Mouse (Mus musculus) ovary, postnatal 36 days (tissue): ENCODE measurements around the gene Decr2.
A peak's percentile ranks its signal among the peaks of the same experiment; 100 is the strongest.
"Not testable (repeated sequence)": the region's sequence is repeated elsewhere in the genome, so short reads cannot be mapped to it uniquely, and the experiment has no call there.

Source experiments
- DNase-seq: peaks from one replicate; pipeline ENCODE4 v3.0.0; 2022; ENCODE audit warnings: low spot score, mixed read lengths

The Decr2 gene

DNA sequence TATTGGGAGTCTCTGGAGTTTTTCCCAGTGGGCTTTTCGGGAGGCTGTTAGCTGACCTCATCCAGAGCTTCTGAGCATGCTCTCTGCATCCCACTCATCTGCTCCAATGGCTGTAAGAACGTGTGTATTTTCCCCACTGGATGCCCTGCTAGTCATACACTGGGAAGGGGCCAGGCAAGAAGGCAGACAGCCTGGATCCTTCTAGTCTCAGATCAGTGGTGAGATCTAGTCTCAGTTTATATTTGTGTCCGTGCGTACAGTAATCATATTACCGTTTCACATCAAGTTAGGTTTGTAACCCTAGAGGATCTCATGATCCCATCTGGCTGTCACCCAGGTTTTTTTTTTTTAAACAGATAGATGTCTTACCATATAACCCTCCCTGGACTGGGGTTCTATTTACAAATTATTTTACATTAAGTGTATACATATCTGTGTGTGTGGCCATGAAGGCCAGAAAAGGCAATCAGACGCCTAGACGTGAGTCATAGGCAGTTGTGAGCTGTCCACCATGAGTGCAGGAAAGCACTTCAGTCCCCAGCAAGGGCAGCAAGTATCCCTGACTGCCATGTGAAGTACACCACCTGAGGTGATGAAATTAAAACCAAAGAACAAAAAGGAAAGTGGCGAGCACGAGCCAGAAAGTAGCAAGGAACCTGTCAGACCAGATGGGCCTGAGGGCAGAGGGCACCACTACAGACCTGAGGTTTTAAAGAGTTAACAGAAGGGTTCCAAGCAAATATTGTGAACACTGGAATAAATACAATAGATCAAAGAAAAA lies 32.2 kb downstream of the Decr2 start:
- DNase-seq: no peak

GRCm38 (mm10) chr17:26057278-26057677 lies 32.9 kb downstream of the Decr2 start:
- no peak for DNase-seq

DNA sequence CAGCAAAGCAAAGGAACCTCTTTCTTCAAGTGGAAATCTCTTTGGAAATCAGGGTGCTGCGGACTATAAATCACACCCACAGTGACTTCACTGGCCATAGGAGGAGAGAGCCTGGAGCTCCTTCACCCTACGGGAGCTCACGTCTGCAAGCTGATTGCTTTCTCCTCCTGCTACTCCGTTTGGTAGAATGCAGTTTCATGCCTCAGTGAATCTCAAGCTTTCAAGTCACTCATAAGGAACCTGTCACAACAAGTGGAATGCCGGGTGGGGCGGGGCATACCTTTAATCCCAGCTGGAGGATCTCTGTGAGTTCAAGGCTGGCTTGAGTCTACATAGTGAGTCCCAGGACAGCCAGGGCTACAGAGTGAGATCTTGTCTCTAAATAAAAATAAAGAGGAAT lies 35.0 kb downstream of the Decr2 start:
- no peak for DNase-seq

GRCm38 (mm10) chr17:26054133-26054845 lies 35.8 kb downstream of the Decr2 start:
- no peak for DNase-seq

DNA sequence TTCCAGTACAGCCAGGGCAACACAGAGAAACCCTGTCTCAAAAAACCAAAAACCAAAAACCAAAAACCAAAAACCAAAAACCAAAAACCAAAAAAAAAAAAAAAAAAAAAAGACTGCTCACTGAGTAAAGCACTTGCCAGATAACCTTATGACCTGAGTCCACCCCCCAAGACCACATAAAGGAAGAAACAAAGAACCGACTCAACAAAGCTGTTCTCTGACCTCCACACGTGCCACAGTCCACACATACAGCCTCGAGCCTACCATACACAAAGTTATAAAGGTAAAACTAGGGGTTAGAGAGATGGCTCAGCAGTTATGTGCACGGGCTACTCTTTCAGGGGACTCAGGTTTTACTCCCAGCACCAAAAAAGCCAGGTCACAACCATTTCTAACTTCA lies 37.4 kb downstream of the Decr2 start:
- DNase-seq: no peak

GRCm38 (mm10) chr17:26052074-26052473 lies 38.1 kb downstream of the Decr2 start:
- DNase-seq: no peak

DNA sequence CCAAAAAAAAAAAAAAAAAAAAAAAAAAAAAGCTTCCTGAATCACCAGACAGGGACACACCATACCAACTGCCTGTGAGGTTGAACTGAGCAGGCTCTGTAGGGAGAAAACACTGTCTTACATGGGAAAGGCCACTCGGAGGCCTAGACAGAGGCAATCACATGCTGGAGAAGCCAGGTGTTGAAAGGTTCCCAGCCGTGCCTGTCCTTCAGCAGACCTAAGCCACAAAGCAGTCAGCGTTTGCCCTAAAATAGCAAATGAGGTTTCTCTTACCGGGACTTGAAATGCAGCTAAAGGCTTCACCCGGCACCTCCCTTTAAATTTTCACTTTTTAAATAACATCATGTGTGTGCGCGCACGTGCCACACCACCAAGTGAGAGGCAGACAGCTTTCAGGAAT lies 42.0 kb downstream of the Decr2 start:
- DNase-seq: no peak

- no peak for DNase-seq
Measured at GRCm38 (mm10) chr17:26046253-26046997, 43.7 kb downstream of the Decr2 start.

- DNase-seq: no peak
Measured at GRCm38 (mm10) chr17:26045285-26045684, 44.9 kb downstream of the Decr2 start.

- DNase-seq: peak; percentile 68
Measured at GRCm38 (mm10) chr17:26043249-26043636, 46.9 kb downstream of the Decr2 start.

DNA sequence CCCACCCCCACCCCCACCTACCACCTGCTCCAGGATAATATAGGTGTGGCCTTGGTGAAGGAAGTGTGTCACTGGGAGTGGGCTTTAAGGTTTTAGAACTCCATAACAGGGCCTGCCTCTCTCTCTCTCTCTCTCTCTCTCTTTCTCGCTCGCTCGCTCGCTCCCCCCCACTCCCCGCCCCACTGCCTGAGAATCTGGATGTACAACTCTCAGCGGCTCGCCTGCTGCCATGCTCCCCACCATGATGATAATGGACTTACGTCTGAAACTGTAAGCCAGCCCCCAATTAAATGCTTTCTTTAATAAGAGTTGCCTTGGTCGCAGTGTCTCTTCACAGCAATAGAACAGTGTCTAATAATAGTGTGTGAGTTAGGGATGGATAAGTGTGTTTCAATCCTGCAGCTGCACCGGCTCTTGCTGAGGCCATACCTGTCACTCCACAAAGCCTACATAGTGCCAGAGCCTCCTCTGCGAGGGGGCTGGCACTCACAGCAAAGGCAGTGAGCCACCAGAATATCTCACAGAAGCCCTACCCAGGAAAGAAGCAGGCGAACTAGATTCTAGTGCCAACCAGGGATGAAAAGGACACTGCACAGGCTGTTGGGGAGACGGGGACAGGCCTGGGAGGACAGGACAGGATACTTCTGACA lies 47.4 kb downstream of the Decr2 start:
- DNase-seq: no peak

DNA sequence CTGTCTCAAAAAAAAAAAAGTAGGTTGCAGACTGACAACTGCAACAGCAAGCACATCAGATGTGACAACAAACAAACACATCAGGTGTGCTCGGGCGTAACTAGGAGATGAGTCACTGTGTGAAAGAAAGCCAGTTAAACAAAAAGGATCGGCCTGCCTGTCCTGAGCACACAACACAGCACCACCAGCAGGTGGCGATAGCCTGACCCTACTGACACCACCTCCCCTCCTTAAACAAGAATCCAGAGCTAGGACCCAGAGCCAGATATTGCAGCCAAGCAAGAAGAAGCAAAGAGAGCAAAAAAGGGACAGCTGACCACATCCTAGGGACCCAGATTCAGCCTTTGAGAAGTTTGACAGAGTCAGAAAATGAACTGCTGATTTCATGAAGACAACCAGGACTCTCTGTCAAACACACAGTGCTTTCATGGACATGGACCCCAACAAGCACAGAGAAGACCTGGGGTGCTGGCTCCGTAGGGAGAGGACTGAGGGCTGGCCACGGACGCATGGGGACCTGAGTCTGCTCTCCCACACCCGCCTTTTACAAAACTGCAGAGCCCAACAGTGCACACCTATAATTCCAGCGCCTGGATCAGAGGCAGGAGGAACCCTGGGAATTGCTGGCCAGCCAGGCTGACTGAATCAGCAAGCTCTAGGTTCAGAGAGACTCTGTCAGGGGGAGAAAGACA lies 48.9 kb downstream of the Decr2 start:
- DNase-seq: peak; percentile 39

DNA sequence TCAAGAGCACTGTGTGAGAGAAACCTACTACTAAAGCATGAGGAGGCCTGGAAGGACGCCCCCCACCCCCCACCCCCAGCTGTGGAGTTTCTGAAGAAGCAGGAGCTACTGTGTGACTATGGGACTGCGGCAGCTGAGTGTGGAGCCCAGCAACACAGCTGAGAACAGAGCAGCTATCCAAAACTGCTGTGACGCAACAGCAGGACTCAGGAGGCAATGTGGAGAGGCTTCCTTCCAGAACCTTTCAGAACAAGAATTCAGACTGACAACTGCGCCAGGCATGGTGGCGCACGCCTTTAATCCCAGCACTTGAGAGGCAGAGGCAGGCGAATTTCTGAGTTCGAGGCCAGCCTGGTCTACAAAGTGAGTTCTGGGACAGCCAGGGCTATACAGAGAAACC lies 49.4 kb downstream of the Decr2 start:
- DNase-seq: not testable (repeated sequence)

- no peak for DNase-seq
Measured at GRCm38 (mm10) chr17:26032037-26032436, 58.1 kb downstream of the Decr2 start.

DNA sequence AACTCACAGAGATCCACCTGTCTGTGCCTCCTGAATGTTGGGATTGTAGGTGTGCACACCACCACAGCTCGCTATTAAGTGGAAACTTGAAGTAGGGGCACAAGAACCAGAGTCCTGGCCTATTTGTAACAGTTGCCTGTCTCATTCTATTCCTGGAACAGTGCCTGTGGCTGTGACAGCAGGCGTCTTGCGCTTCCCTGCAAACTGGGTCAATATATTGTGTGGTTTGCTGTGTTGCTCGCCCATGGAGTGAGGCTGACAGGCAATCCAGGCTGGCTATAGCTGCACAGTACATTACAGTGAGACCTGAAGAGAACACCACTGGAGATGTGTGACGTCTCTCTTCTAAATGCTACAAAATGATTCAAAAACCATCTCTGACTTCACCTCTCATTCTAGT lies 58.6 kb downstream of the Decr2 start:
- no peak for DNase-seq
